Mouse (Mus musculus) kidney, adult 18-20 months (tissue): ENCODE measurements around the gene Omd.

ENCODE experiments used
- DNase-seq: peaks from one replicate; pipeline ENCODE4 v3.0.0; 2021

Omd gene

DNA sequence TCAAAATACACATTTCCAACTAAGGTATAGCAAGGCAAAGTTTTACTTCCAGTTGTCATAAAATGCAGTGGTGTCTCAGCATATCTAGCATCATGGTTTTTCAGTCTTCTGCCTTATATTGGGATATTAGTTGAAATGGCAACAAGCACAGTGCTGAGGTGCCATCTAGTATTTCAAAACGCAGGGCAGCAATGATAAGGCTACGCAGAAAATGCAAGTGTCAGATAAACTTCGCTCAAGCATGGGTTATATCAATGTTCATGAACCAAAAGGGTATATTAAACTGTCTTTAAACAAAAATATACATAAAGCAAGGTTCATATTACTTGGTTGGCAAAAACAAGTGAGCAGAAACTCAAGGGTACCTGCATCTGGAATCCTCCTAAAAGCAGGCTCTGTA, 34.8 kb downstream of the Omd start:
- no peak for DNase-seq

DNA sequence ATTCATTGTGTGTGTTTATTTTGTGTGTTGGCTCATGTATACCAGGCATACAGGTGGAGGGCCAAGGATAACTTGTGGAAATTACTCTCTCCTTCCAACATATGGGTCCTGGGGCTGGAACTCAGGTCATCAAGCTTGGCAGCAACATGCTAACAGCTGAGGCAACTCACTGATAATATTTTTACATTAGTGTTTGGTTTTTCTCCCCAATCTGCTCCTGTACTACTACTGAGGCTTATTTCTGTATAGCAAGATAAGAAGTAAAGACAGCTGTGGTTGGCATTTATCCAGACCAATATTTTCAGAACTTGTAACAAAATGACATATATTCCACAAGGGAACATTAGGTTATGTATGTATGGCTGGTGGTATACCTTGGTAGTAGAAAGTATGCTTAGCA, 36.1 kb downstream of the Omd start:
- no peak for DNase-seq

DNA sequence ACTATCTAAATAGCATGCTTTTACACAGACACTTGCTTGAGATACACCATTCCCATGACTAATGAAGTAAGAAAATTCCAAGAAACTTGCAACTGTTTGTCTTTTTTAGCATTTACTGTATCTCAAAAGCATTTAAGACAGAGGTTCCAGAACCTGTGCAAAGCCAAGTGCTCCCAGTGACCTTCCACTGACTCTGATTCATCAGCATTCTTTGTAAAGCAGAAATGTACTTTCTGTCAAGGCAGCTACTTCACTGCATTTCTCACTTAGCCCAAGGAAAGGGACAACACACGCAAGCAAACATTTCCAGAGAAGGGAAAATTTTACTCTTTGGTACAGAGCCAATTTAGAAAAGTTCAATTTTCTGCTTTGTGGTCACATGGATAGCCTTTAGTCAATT, 41.0 kb downstream of the Omd start:
- DNase-seq = no peak

DNA sequence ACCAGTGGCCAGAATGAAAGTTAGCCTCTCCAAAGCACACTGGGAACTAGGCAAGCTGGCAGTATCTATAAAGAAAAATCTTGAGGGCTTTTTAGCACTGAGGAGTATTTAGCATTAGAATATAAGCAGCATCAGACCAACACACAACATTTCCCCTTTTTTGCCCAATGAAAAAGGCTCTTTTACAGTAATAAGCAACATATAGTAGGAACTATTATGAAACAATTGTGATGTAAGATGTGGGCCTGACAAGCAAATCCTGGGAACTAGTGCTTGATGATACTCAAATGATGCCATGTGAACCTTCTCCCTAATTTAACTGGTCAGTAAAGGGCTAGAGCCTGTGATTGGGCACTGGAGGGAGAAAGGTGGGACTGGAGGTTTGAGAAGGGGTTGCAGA, 45.9 kb downstream of the Omd start:
- DNase-seq = no peak

DNA sequence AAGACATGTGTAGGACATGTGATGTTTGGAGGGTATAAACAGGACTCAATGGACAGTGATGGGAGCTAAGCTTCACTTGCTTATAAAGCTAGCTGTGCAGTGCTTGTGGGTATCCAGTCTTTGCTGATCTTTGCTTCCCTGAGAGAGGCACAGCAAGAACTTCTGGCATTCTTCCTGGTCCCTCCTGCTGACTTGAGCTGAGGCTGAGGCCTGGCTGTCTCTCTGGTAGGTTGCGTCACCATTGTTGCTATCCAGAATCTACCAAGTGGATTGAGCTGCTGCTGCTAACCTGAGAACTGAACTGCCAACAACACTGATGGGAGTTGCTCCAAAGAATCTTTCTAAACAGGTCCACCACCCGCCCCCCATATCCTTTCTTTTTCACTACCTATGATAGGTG, 46.8 kb downstream of the Omd start:
- DNase-seq = no peak

DNA sequence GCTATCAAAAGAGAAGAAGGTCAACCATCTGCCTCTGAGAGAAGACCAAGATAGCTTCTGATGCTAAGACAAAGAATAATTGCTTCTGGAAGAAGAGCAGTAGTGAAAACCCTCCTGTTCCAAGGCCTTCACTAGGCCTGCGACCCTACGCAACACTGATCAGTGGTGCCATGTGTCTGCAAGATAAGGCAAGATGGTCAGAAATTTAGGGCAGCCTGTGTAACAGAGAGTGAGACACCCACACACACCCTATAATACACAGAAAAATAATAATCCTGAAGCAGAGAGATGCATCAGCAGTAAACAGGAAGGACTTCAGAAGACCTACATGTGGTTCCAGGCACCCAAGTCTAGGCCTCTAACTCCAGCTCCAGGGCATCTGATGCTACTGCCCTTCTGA, 57.7 kb downstream of the Omd start:
- DNase-seq = no peak
